Mouse (Mus musculus) heart, postnatal 10 days (tissue): ENCODE measurements around the gene Fbxo46. TPM values are rescaled to one million over a fixed set of nuclear protein-coding genes. Genes with fewer than 3 reads are reported as not detected.

Experiments used
- DNase-seq, 2 experiments: peaks; one replicate each; pipeline ENCODE4 v3.0.0; 2021
- intact Hi-C: fragments of 180-260 bp; cut with DNase I; formaldehyde crosslinking; loops from one replicate; pipeline ENCODE4 v1.15.1; 2025
- total RNA-seq, 2 experiments: library from RNA; stranded (reverse); gene quantifications; 2 replicates each; pipeline ENCODE4 v1.2.3; 2021

Fbxo46 gene
- total RNA-seq, 2 experiments from 2014 or later: 5.5 to 7.6 TPM

GRCm38 (mm10) chr7:19164189-19164588 is 44.5 kb downstream of the Fbxo46 start:
- no peak for DNase-seq
- intact Hi-C loops: no loop called here

GRCm38 (mm10) chr7:19164978-19165377 is 45.3 kb downstream of the Fbxo46 start:
- intact Hi-C loops: no loop called here
- no peak for DNase-seq

- peak; percentile 60 to 62 for DNase-seq
- intact Hi-C loops: no loop called here
Measured at GRCm38 (mm10) chr7:19165656-19166423, 46.2 kb downstream of the Fbxo46 start, which contains the start of gene Gipr. Gene Gipr, minus strand, starts transcription at chr7:19166127.

- DNase-seq: no peak
- intact Hi-C loops: no loop called here
Measured at GRCm38 (mm10) chr7:19166990-19167389, 47.3 kb downstream of the Fbxo46 start.

- DNase-seq: no peak
- intact Hi-C loops: no loop called here
Measured at GRCm38 (mm10) chr7:19169506-19169905, 49.8 kb downstream of the Fbxo46 start.

- peak; percentile 76 to 77 for DNase-seq
- intact Hi-C loops: no loop called here
Measured at GRCm38 (mm10) chr7:19170142-19170541, 50.5 kb downstream of the Fbxo46 start.

- intact Hi-C loops: no loop called here
Measured at GRCm38 (mm10) chr7:19171831-19172230, 52.2 kb downstream of the Fbxo46 start.

GRCm38 (mm10) chr7:19172874-19173273 is 53.2 kb downstream of the Fbxo46 start:
- intact Hi-C loops: loop anchor here (1.0 kb wide), 1 partner anchor 16 kb away; no protein-coding TSS in a partner anchor
- peak; percentile 89 to 93 for DNase-seq

More at GRCm38 (mm10) chr7:19171831-19172230, 52.2 kb downstream of the Fbxo46 start:
- no peak for DNase-seq

GRCm38 (mm10) chr7:19175708-19176515 is 56.3 kb downstream of the Fbxo46 start, which contains the start of gene Eml2:
Gene Eml2, plus strand, starts transcription at chr7:19176421.
- DNase-seq: no peak
- intact Hi-C loops: loop anchor here (5.0 kb wide), 3 partner anchors 106 to 166 kb away; partner anchors contain the start of genes Ercc1, Ppm1n and Rtn2

GRCm38 (mm10) chr7:19176516-19176947 is 56.9 kb downstream of the Fbxo46 start:
- no peak for DNase-seq
- intact Hi-C loops: loop anchor here (5.0 kb wide), 3 partner anchors 106 to 166 kb away; partner anchors contain the start of genes Ercc1, Ppm1n and Rtn2

- intact Hi-C loops: loop anchor here (5.0 kb wide), 3 partner anchors 105 to 165 kb away; partner anchors contain the start of genes Ercc1, Ppm1n and Rtn2
- no peak for DNase-seq
Measured at GRCm38 (mm10) chr7:19177216-19177615, 57.6 kb downstream of the Fbxo46 start.

- DNase-seq: no peak
- intact Hi-C loops: loop anchor here (1.0 to 5.0 kb wide), 5 partner anchors 19 to 164 kb away; partner anchors contain the start of genes Ercc1, Ppm1n and Rtn2
Measured at GRCm38 (mm10) chr7:19178035-19178434, 58.4 kb downstream of the Fbxo46 start.

- DNase-seq: peak; percentile 76 to 84
- intact Hi-C loops: loop anchor here (1.0 to 5.0 kb wide), 5 partner anchors 18 to 164 kb away; partner anchors contain the start of genes Ercc1, Ppm1n and Rtn2
Measured at GRCm38 (mm10) chr7:19178443-19179092, 58.9 kb downstream of the Fbxo46 start.

- intact Hi-C loops: loop anchor here (2.0 to 5.0 kb wide), 4 partner anchors 18 to 163 kb away; partner anchors contain the start of genes Ercc1, Ppm1n and Rtn2
- peak; percentile 72 for DNase-seq
Measured at GRCm38 (mm10) chr7:19179173-19179572, 59.5 kb downstream of the Fbxo46 start.

- no peak for DNase-seq
- intact Hi-C loops: loop anchor here (2.0 to 5.0 kb wide), 4 partner anchors 17 to 162 kb away; partner anchors contain the start of genes Ercc1, Ppm1n and Rtn2
Measured at GRCm38 (mm10) chr7:19179936-19180335, 60.3 kb downstream of the Fbxo46 start.

GRCm38 (mm10) chr7:19180862-19181429 is 61.3 kb downstream of the Fbxo46 start:
- DNase-seq: peak; percentile 52 to 63
- intact Hi-C loops: no loop called here

GRCm38 (mm10) chr7:19184250-19184649 is 64.6 kb downstream of the Fbxo46 start:
- DNase-seq: peak; percentile 53 to 58
- intact Hi-C loops: no loop called here

GRCm38 (mm10) chr7:19184758-19185157 is 65.1 kb downstream of the Fbxo46 start:
- intact Hi-C loops: no loop called here

More at GRCm38 (mm10) chr7:19184758-19185157, 65.1 kb downstream of the Fbxo46 start:
- DNase-seq: peak in 1 of 2 experiments; percentile 45
